Mouse (Mus musculus): ENCODE results near the gene Bckdha.
A peak's percentile ranks its signal among the peaks of the same experiment; 100 is the strongest.

Bckdha gene

GRCm38 (mm10) chr7:25658657-25659472 lies at the start of gene Bckdha, which contains the start of gene Exosc5:
Gene Bckdha, minus strand, starts transcription at chr7:25658981.
Gene Exosc5, plus strand, starts transcription at chr7:25659164.
- DNase-seq (ENCODE audit: low read depth, low spot score) = peak; percentile 100

GRCm38 (mm10) chr7:25707581-25708292 lies 49.0 kb upstream of the Bckdha start:
- DNase-seq (ENCODE audit: low read depth, low spot score) = no peak

GRCm38 (mm10) chr7:25706578-25707170 lies 47.9 kb upstream of the Bckdha start:
- DNase-seq (ENCODE audit: low read depth, low spot score) = no peak

- DNase-seq (ENCODE audit: low read depth, low spot score) = no peak
Observed at GRCm38 (mm10) chr7:25705801-25706251, 47.0 kb upstream of the Bckdha start.

- no peak for DNase-seq (ENCODE audit: low read depth, low spot score)
Observed at GRCm38 (mm10) chr7:25704716-25705364, 46.1 kb upstream of the Bckdha start.

- no peak for DNase-seq (ENCODE audit: low read depth, low spot score)
Observed at GRCm38 (mm10) chr7:25703793-25704494, 45.2 kb upstream of the Bckdha start.

- no peak for DNase-seq (ENCODE audit: low read depth, low spot score)
Observed at GRCm38 (mm10) chr7:25702350-25702749, 43.6 kb upstream of the Bckdha start.

- DNase-seq (ENCODE audit: low read depth, low spot score) = no peak
Observed at GRCm38 (mm10) chr7:25700732-25701131, 42.0 kb upstream of the Bckdha start.

GRCm38 (mm10) chr7:25699851-25700250 lies 41.1 kb upstream of the Bckdha start:
- no peak for DNase-seq (ENCODE audit: low read depth, low spot score)

- no peak for DNase-seq (ENCODE audit: low read depth, low spot score)
Observed at GRCm38 (mm10) chr7:25694104-25694503, 35.3 kb upstream of the Bckdha start.

- no peak for DNase-seq (ENCODE audit: low read depth, low spot score)
Observed at GRCm38 (mm10) chr7:25690051-25690450, 31.3 kb upstream of the Bckdha start.

- DNase-seq (ENCODE audit: low read depth, low spot score) = no peak
Observed at GRCm38 (mm10) chr7:25689603-25690021, 30.8 kb upstream of the Bckdha start.

GRCm38 (mm10) chr7:25688810-25689586 lies 30.2 kb upstream of the Bckdha start:
- no peak for DNase-seq (ENCODE audit: low read depth, low spot score)

GRCm38 (mm10) chr7:25687811-25688401 lies 29.1 kb upstream of the Bckdha start:
- no peak for DNase-seq (ENCODE audit: low read depth, low spot score)

- no peak for DNase-seq (ENCODE audit: low read depth, low spot score)
Observed at GRCm38 (mm10) chr7:25686680-25687531, 28.1 kb upstream of the Bckdha start, which contains the start of gene Tgfb1. Gene Tgfb1, plus strand, starts transcription at chr7:25687002.

GRCm38 (mm10) chr7:25685926-25686470 lies 27.2 kb upstream of the Bckdha start:
- no peak for DNase-seq (ENCODE audit: low read depth, low spot score)

- no peak for DNase-seq (ENCODE audit: low read depth, low spot score)
Observed at GRCm38 (mm10) chr7:25684659-25685058, 25.9 kb upstream of the Bckdha start.

- no peak for DNase-seq (ENCODE audit: low read depth, low spot score)
Observed at GRCm38 (mm10) chr7:25683474-25684180, 24.8 kb upstream of the Bckdha start.

Data from retina, postnatal 7 days (tissue).